Mouse (Mus musculus) lung, embryonic 16.5 days (tissue): ENCODE measurements at regions not wholly inside any gene's neighbourhood (a gene's known extent, or its start where the extent isn't known, plus 50 kb on each side); places are given as distances from the start of the nearest gene placed in this dataset.

Experiments used
- ATAC-seq: fragments of 200-750 bp; cut with Nextera tagmentation; 2 replicates; pipeline ENCODE4 v1.8.0; 2017; ENCODE audit warnings: low read depth, mild to moderate bottlenecking, moderate library complexity
- H3K27ac ChIP-seq: fragments of 300-500 bp; sonication (generic); 2 replicates; pipeline ENCODE4 v1.5.1; 2014; ENCODE audit warnings: mild to moderate bottlenecking, control low read depth, low read length
- H3K27me3 ChIP-seq: fragments of 300-500 bp; sonication (generic); 2 replicates; pipeline ENCODE4 v1.6.1; 2014; ENCODE audit warnings: low read depth, low read length, mixed read lengths; ENCODE audit not compliant: control insufficient read depth, insufficient read depth
- H3K36me3 ChIP-seq: fragments of 300-500 bp; sonication (generic); 2 replicates; pipeline ENCODE4 v1.6.1; 2014; ENCODE audit warnings: low read length; ENCODE audit not compliant: control insufficient read depth, insufficient read depth
- H3K4me1 ChIP-seq: fragments of 300-500 bp; sonication (generic); replicated peaks from 2 replicates; pipeline ENCODE4 v1.6.1; 2014; ENCODE audit warnings: low read length, mixed read lengths; ENCODE audit not compliant: control insufficient read depth, insufficient read depth
- H3K4me2 ChIP-seq: fragments of 300-500 bp; sonication (generic); 2 replicates; pipeline ENCODE4 v1.6.1; 2014; ENCODE audit warnings: low read depth, low read length, control low read depth
- H3K4me3 ChIP-seq: fragments of 300-500 bp; sonication (generic); 2 replicates; pipeline ENCODE4 v1.5.1; 2014; ENCODE audit warnings: mild to moderate bottlenecking, low read length, control low read depth
- H3K9ac ChIP-seq: fragments of 300-500 bp; sonication (generic); 2 replicates; pipeline ENCODE4 v1.6.1; 2014; ENCODE audit warnings: low read length, control low read depth
- H3K9me3 ChIP-seq: fragments of 300-500 bp; sonication (generic); 2 replicates; pipeline ENCODE4 v1.6.1; 2016; ENCODE audit warnings: low read length; ENCODE audit not compliant: control insufficient read depth
- WGBS: fragments of 180-500 bp; shearing (Covaris S2); extraction: QIAGEN DNeasy Blood & Tissue Kit; methylation state at CpG from one replicate; pipeline ENCODE4 v1.1.7; 2014; 5-methylcytosine and 5-hydroxymethylcytosine counted together

DNA sequence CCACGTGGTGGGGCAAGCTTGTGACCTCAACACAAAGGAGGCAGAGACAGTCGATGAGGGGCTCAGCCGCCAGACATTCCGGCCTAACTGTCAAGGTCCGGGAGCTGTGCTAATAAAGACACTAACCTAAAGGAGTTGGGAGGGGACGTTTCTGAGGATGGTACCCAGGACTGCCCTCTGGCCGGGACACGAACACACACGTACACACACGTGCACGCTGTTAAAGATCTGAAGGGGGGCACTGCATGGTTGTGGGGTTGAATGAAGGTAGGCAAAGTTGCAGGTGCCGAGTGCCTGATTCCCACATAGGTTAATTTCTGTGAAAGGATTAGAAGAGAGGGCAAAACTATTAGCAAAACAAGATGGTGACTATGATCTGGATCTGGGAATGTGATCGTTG, 65.4 kb upstream of the Mitf start:
- Histone ChIP-seq H3K27ac (no peak overlapping the region), H3K9me3 (no peaks in the 10 kb centered on the region), H3K4me1 (no peaks in the 10 kb centered on the region), H3K27me3 (no peaks in the 10 kb centered on the region), H3K9ac (no peak overlapping the region), H3K4me2 (no peak overlapping the region), H3K36me3 (no peaks in the 10 kb centered on the region), H3K4me3 (no peak overlapping the region)
- WGBS: 63% methylated on average over 13 of the region's 13 CpGs
- no peak for ATAC-seq

DNA sequence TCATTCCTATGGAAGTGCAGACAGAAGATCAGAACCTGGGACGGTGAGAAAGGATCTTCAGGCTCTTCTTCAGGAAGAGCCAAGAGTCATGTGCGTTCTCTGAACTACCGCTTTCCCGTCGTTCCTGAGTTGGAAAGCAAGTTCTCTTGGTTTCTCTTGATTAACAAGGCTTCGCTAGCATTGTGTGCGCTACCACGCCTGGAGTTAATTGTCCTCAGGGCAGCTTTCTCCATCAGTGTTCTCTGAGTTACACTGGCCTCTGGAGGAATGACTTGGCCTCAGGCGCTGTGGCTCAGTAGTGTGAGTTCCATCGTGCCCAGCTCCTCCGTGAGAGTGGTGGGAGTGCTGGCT, 66.0 kb upstream of the Mitf start:
- H3K9me3 ChIP-seq: no peaks in the 10 kb centered on the region
- no peak overlapping the region for H3K4me3 ChIP-seq
- H3K4me2 ChIP-seq: peak overlapping the region; percentile 20; the same call in 1 of the 2 replicates

DNA sequence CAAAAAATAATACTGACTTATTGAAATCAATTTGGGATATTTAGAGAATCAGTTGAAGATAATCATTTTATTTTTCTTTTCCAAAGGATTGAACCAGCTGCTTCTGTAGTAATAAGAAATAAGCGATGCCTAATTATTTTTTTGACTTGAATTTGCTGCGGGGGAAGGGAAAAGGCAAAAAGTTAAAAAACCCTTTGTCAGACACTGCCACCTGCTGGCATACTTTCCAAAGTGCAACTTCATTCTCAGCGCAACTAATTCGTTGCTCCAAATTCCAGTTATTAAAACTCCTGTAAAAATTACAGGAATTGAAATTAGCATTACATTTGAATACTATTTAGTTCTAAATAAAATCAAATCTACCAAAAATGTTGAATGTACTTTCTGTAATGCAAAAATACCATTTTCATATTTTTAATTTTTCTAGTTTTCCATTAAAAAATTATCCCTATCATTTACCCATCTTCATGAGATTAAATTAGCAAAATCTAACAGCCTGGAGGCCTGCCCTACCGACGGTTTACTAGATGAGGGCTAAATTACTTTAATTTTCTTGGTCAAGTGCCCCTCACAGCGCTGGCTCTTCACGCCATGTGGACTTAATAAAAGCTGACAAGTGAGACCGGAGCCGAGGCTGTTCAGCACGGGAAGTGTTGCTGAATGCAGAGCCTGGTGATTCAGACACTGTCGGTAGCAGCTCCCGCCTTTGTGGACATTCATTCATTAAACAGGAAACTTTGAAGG, 66.6 kb upstream of the Mitf start:
- H3K27ac ChIP-seq: no peak overlapping the region
- H3K9ac ChIP-seq: no peak overlapping the region
- H3K9me3 ChIP-seq: no peaks in the 10 kb centered on the region
- no peak overlapping the region for H3K4me3 ChIP-seq
- H3K36me3 ChIP-seq: no peaks in the 10 kb centered on the region
- peak overlapping the region; percentile 20; the same call in 1 of the 2 replicates for H3K4me2 ChIP-seq
- no peak for ATAC-seq
- no peaks in the 10 kb centered on the region for H3K4me1 ChIP-seq
- WGBS: 14% methylated on average over 13 of the region's 13 CpGs
- no peaks in the 10 kb centered on the region for H3K27me3 ChIP-seq

More for the DNA sequence above, 66.0 kb upstream of the Mitf start:
- no peaks in the 10 kb centered on the region for H3K4me1 ChIP-seq
- WGBS: 64% methylated on average over 11 of the region's 11 CpGs
- H3K9ac ChIP-seq: no peak overlapping the region
- no peaks in the 10 kb centered on the region for H3K27me3 ChIP-seq
- H3K27ac ChIP-seq: no peak overlapping the region
- ATAC-seq: no peak
- no peaks in the 10 kb centered on the region for H3K36me3 ChIP-seq

DNA sequence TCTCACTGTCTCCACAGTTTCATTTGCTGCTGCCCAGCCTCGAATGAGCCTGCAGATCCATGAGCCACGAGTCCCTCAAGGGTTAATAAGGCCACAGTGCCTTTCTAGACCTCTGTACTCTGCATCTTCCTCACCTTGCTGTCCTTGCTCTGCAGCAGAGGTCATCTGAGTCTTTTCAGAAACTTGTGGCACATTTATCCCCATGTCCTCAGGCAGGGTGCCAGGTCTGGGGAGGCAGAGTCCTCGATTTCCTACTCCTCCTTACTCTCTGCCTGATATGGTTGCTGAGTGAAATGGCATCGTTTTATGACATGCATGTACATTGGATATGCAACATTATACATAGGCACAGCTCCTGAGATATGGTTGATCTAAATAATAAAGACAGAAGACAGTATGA, 68.0 kb upstream of the Mitf start:
- Histone ChIP-seq H3K9me3 (no peaks in the 10 kb centered on the region), H3K4me2 (no peak overlapping the region), H3K9ac (no peak overlapping the region), H3K36me3 (no peaks in the 10 kb centered on the region), H3K4me3 (no peak overlapping the region), H3K4me1 (no peaks in the 10 kb centered on the region), H3K27ac (no peak overlapping the region), H3K27me3 (no peaks in the 10 kb centered on the region)
- ATAC-seq: no peak
- 55% methylated on average over 4 of the region's 4 CpGs for WGBS

DNA sequence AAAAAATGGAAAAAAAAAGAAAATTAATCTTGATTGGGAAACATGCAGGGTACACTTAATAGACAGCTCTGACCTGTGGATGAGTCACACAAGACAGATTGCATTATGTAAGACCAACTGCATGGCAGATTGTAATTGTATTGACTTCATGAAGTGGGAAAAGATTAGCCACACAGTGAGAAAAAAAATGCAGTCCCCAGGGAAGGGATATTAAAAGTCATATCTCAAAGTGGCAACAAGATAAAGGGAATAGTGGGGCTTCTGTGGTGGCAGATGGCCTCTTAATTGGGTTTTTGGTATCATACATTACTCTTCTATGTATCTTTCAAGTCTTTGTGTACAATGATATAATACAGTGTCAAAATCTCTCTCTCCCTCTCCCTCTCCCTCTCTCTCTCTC, 76.0 kb upstream of the Mitf start:
- no peaks in the 10 kb centered on the region for H3K4me1 ChIP-seq
- H3K4me3 ChIP-seq: no peak overlapping the region
- ATAC-seq: no peak
- H3K27me3 ChIP-seq: no peaks in the 10 kb centered on the region
- no peak overlapping the region for H3K27ac ChIP-seq
- no peak overlapping the region for H3K4me2 ChIP-seq
- H3K9me3 ChIP-seq: no peaks in the 10 kb centered on the region
- H3K36me3 ChIP-seq: no peaks in the 10 kb centered on the region
- H3K9ac ChIP-seq: no peak overlapping the region

DNA sequence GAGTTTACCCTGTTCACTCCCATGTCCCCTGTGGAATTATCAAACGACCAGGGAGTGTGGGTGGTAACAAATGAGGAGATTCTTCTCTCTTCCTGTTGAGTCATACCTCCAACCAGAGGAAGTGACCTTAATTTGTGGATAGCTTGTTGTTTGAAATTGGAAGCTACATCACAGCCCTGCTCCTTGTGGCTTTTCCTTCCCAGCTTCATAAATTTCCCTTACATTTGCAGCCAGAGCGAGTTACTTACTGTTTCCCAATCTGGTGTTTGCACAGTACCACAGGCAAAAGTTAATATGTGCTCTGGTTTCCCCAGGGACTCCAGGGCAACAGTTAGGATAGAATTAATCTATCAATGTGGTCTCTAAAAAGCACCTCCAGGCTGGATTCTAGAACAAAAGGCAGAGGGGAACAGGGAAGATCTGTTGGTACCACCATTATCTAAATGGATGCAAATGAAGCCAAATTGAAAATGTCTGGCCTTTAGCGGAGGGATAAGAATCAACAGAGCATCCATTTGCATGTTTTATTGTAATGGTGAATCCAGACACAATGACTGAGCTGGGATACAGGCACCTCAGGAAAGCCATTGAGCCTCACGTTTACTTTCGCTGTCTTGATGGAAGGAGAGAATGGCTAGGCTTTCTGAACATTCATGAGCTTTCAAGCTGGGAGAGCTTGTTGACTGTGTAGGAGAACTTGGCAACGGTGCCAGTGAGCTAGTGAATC, 88.5 kb upstream of the Mitf start:
- Histone ChIP-seq H3K36me3 (no peaks in the 10 kb centered on the region), H3K4me2 (no peak overlapping the region), H3K27ac (no peak overlapping the region), H3K4me1 (no peaks in the 10 kb centered on the region), H3K4me3 (no peak overlapping the region), H3K9me3 (no peaks in the 10 kb centered on the region), H3K9ac (no peak overlapping the region), H3K27me3 (no peaks in the 10 kb centered on the region)
- ATAC-seq: no peak; the same call in 1 of the 2 replicates
- WGBS: 48% methylated on average over 6 of the region's 6 CpGs

DNA sequence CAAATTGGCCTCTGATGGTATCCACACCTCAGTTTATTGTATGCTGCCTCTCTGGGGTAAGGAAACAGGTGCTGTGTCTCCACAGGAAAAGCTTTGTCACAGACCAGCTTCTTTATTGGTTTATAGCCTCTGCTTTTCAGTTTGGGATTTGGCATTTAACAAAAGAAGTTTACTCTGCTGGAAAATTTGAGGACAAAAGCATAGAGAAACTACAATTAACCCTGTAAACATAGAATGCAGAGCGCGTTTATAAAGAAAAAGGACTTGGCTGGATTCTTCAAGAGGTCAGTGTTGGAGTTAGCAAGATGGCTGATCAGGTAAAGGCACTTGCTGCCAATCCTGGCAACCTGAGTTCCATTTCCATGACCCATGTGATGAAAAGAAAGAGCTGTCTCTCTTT, 90.1 kb upstream of the Frmd4b start:
- no peak overlapping the region for H3K27ac ChIP-seq
- 90% methylated on average over 2 of the region's 2 CpGs for WGBS
- H3K9me3 ChIP-seq: no peaks in the 10 kb centered on the region
- no peak for ATAC-seq
- H3K9ac ChIP-seq: no peak overlapping the region
- no peak overlapping the region for H3K4me2 ChIP-seq
- H3K27me3 ChIP-seq: no peaks in the 10 kb centered on the region
- H3K4me3 ChIP-seq: no peak overlapping the region
- no peaks in the 10 kb centered on the region for H3K36me3 ChIP-seq
- no peaks in the 10 kb centered on the region for H3K4me1 ChIP-seq

DNA sequence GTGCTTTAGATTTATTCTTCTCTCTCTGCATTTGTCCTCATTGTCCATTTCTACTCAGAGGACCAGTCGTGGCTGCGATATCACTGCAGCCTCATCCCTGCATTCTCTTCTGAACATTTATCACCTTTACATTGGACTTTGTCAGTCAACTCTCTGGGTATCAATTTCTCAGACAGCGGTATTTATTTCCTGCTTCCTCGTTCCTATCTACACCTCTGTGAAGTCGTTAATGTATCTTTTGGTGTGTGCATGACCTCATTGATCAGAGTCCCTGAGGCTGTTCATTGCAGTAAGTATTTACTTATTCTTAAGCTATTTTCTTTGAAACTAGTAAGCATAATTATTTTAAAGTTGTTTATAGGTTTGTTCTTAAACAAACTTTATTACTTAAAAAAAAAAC, 87.0 kb upstream of the Frmd4b start:
- Histone ChIP-seq H3K4me3 (no peak overlapping the region), H3K4me1 (no peaks in the 10 kb centered on the region), H3K27me3 (no peaks in the 10 kb centered on the region), H3K9ac (no peak overlapping the region), H3K4me2 (no peak overlapping the region), H3K9me3 (no peaks in the 10 kb centered on the region), H3K36me3 (no peaks in the 10 kb centered on the region), H3K27ac (no peak overlapping the region)
- no peak for ATAC-seq
- 62% methylated on average over 5 of the region's 5 CpGs for WGBS

DNA sequence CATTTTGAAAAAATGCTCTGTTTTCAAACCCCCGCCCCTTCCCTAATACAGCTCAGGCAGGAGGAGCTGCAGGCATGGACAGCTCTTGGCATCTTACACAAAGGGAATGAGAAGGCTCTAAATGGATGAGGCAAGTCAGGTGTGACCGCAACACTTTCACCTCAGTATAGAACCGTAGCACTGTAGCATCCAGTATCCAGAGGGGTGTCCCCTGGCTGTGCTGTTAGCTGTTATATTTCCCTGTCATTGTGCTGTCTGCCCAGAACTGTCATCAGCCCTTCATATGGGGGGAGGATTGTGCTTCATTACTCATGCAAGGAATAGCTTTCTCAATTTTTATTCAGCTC, 82.4 kb upstream of the Frmd4b start:
- H3K4me3 ChIP-seq: no peak overlapping the region
- no peak overlapping the region for H3K4me2 ChIP-seq
- no peak overlapping the region for H3K27ac ChIP-seq
- H3K9me3 ChIP-seq: no peaks in the 10 kb centered on the region
- H3K36me3 ChIP-seq: no peaks in the 10 kb centered on the region
- no peaks in the 10 kb centered on the region for H3K4me1 ChIP-seq
- no peak overlapping the region for H3K9ac ChIP-seq
- no peaks in the 10 kb centered on the region for H3K27me3 ChIP-seq
- ATAC-seq: no peak
- WGBS: 86% methylated on average over 3 of the region's 3 CpGs
